Mouse (Mus musculus): ENCODE results near the gene Zfp990. TPM values are rescaled to one million over a fixed set of nuclear protein-coding genes. Genes with fewer than 3 reads are reported as not detected.
"Not testable (repeated sequence)": the region's sequence is repeated elsewhere in the genome, so short reads cannot be mapped to it uniquely, and the experiment has no call there.

The Zfp990 gene
- total RNA-seq, 1 experiment from 2014 or later: 2.2 TPM

DNA sequence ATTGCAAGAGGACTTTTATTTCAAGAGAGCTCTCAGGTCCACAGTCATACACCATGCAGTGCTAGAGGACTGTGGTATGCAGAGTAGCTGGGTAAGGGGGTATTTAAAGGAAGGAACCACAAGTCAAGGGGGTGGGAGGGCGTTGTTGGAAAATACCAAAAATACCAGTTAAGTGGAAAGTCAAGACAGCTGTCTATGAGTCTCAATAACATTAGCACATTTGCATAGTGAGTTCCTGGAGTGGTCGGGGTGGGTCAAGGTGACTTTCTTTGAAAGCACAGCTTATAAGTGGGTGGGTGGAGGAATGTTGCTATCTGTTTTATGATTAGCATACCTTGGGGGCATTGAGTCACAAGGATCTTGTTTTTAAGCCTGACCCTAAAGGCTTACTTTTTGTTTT lies 75.5 kb downstream of the Zfp990 start:
- DNase-seq: not testable (repeated sequence)

Other genes starting within 250 kb of the Zfp990 start
- 0.29 and 0.43 TPM in 2 replicates for gene Tnfrsf8, start 195.6 kb upstream of the Zfp990 start, total RNA-seq (2021)
- gene Gm13212, start 74.4 kb downstream of the Zfp990 start, total RNA-seq (2021): 2.8 and 4.5 TPM in 2 replicates
- gene Zfp980, start 159.9 kb downstream of the Zfp990 start, total RNA-seq (2021): 0.55 and 1.0 TPM in 2 replicates